Mouse (Mus musculus) cerebellum, adult 2 months (tissue): ENCODE measurements at regions not wholly inside any gene's neighbourhood (a gene's known extent, or its start where the extent isn't known, plus 50 kb on each side); places are given as distances from the start of the nearest gene placed in this dataset.

Experiments used
- CTCF ChIP-seq: fragments of 200-500 bp; IDR thresholded peaks from 2 replicates; pipeline ENCODE4 v1.5.1; 2011; ENCODE audit warnings: low read depth, mild to moderate bottlenecking, control low read depth, low read length, moderate library complexity, borderline replicate concordance; ENCODE audit not compliant: insufficient read depth
- POLR2A ChIP-seq: fragments of 200-500 bp; IDR thresholded peaks from 2 replicates; pipeline ENCODE4 v1.6.1; 2011; ENCODE audit warnings: low read length, control low read depth, borderline replicate concordance; ENCODE audit not compliant: insufficient read depth

DNA sequence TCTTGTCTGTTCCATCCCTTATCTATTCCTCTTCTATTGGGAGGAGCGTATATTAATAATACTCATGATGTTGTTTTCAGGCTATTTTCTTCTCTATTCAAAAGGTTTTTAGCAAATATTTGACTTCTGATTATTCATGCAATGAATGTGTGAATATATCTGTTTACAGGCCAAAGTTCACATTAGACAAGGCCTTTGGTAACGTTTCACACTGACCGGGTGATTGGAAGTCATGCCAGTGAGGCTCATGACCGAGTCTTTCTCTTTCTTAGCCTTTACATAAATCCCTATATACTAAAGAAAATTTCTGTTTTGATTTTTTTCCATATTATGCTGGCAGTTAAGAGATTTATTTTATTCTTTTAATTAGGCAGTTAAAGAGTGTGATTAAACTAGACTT is 112.2 kb upstream of the Tapt1 start:
- TF ChIP-seq POLR2A (no peak), CTCF (no peak)
